Mouse (Mus musculus) heart, adult 9 months (tissue): ENCODE measurements around the gene Olfr1112.
"Not testable (repeated sequence)": the region's sequence is repeated elsewhere in the genome, so short reads cannot be mapped to it uniquely, and the experiment has no call there.

Experiments
- DNase-seq, 2 experiments: peaks; one replicate each; pipeline ENCODE4 v3.0.0; 2022; ENCODE audit warnings: low spot score in 2 of 2

Gene Olfr1112

DNA sequence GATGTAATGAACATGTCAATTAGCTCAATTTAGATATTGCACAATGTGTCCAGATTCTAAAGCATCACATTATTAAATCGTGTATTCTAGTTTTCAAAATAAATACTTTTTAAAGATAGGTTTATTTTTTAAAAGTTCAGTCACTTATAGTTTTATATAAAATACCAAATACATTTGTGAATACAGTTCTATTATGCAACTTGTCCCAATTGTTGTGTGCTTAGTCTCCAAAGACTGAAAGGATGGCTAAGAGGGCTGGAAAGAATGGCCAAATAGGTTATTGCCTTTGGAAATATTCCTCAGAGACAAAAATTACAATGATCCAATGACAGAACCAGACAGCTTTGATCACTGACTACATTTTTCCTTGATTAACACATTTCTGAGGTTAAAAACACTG is at the start of gene Olfr1112:
Olfr1112 (plus strand) TSS at position 301 of the 400 bp plus-strand sequence.
- no peak for DNase-seq

DNA sequence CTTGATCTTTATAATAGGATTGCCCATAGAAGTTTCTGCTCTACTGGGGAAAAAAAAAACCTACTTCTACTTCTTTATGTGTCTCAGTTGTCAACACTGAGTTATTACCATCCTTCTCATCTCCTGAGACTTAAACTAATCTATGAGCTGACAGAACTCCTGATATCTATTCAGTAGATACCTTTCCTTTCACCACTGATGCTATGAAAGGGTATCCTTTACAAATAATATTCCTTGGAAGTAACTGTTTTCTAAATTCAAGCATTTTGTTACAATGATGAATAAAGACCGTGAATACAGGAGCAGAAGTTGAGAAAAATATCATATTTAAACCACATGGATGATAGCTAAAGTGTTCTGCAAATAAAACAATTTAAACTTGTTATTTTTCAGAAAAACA is 47.4 kb upstream of the Olfr1112 start, which contains the start of gene Olfr1110:
Olfr1110 (minus strand) TSS at position 101 of the 400 bp plus-strand sequence.
- DNase-seq: no peak

DNA sequence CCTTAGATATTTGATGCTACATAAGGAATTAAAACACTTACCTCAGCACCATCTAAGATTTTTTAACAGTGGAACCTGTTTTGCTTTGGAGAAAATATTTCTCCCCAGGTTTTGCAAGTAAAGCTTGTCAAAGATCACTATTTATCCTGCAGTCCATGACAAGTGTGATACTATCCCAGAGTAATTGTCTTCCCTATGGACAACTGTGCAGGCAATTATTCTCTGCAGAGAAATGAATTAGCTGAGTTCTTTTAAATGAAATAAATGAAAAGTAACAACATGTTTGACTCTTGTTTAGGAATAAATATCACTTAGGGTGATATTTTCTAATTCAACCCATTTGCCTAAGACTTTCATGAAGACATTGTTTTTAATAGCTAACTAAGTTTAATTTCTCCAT is 35.1 kb upstream of the Olfr1112 start, which contains the start of gene Olfr1111:
Olfr1111 (minus strand) TSS at position 101 of the 400 bp plus-strand sequence.
- DNase-seq: no peak

DNA sequence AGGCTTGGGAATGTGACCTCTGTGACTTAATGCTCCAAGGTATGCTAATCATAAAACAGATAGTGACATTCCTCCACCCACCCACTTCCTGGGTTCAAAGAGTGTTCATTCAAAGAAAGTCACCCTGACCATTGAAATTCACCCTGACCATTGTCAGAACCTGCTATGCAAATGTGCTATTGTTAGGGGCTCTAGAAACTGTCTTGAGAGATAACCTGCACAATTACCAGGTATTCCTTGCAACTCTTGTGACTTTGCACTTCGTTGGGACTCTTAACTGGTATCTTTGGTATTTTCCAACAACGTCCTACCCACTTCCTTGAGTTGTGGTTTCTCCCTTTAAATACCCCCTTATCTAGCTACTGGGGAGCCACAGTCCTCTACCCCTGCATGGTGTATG is 19.9 kb upstream of the Olfr1112 start:
- not testable (repeated sequence) for DNase-seq

DNA sequence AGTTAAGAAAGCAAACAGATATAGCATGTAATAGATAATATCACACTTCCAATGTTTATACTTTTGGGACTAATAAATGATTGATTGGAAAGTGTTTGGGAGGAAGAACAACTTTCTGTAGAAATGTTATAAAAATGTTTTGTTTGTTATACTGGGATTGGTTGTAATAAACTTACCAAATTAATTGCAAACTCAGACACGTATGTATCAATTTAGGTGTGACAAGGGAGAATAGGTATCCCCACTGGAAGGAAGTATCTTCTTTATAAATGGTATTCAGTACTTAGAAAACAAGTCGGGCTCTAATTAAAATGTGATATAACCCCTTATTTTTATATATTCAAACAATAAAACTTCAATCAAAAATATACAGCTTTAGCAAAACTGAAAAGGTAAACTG is 21.1 kb downstream of the Olfr1112 start, which contains the start of gene Olfr1113:
Olfr1113 (plus strand) TSS at position 301 of the 400 bp plus-strand sequence.
- no peak for DNase-seq
